Mouse (Mus musculus): ENCODE results near the gene Fbxl13. TPM values are rescaled to one million over a fixed set of nuclear protein-coding genes. Genes with fewer than 3 reads are reported as not detected.

The Fbxl13 gene
- total and polyA plus RNA-seq, 3 experiments = 0.14 to 0.30 (median 0.19) TPM

DNA sequence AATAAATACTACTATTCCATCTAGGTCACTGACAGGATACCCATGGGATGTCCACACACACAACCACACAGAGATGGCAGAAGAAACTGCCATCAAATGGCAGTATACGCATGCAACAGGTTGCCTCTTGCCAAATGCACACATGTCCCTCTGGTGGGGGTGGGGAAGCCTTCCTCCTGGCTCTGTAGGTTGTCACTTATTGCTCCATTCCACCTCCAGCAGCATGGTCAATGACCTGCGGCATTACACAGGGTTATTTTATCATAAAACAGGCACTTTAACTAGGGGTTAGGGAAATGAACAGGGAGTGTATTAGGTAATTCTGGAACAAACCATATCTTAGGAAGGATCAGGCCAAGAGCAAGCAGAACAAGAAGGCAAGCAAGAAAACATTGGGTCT is 23.9 kb upstream of the Fbxl13 start:
- no peak for DNase-seq (ENCODE audit: extremely low read depth)
- dilution Hi-C loops (cut with MboI; ENCODE audit: extremely low pct_ligation_motif_present, extremely low pct_unique_long_range_greater_than_20kb, low sequenced_read_pairs) (no loop called here), in situ Hi-C loops (cut with MboI; ENCODE audit: low pct_ligation_motif_present, low pct_unique_long_range_greater_than_20kb, low sequenced_read_pairs) (no loop called here)
- H3K79me2 ChIP-seq (replicated peaks; ENCODE audit: control insufficient read depth, extremely low read depth, insufficient read depth, poor library complexity, severe bottlenecking) = no peaks in the 10 kb centered on the region
- H3K36me3 ChIP-seq (replicated peaks in 1 of 2; ENCODE audit: control insufficient read depth in 1 of 2, insufficient read depth in 1 of 2, low read length in 1 of 2) = peaks cover 0 to 4% of the 10 kb centered on the region in 2 experiments
- no peak overlapping the region for H3K27ac ChIP-seq (ENCODE audit: insufficient read depth, low read depth)
- H3K9ac ChIP-seq (ENCODE audit: insufficient read depth, low read depth) = no peak overlapping the region
- no peak overlapping the region for H3K4me2 ChIP-seq (ENCODE audit: insufficient read depth, low read depth, poor library complexity, severe bottlenecking)
- no peak overlapping the region for H3K4me3 ChIP-seq (replicated peaks in 1 of 3; ENCODE audit: low read depth in 2 of 3, low read length in 2 of 3, poor library complexity in 1 of 3)
- no peak for TF ChIP-seq ZMIZ1 (IDR thresholded peaks at IDR 0.05; ENCODE audit: low read depth, low read length)
- no peak for TF ChIP-seq CTCF (conservative IDR thresholded peaks at IDR 0.05 in 1 of 2, IDR thresholded peaks at IDR 0.05 in 1 of 2; ENCODE audit: low read depth in 2 of 2, low read length in 2 of 2)
- no peak for TF ChIP-seq NELFE (IDR thresholded peaks at IDR 0.05; ENCODE audit: low read depth, low read length)
- TF ChIP-seq SMC3 (IDR thresholded peaks at IDR 0.05; ENCODE audit: low read depth, low read length) = no peak
- no peak for TF ChIP-seq KAT2A (IDR thresholded peaks at IDR 0.05; ENCODE audit: insufficient replicate concordance, low read length)
- TF ChIP-seq GABPA (IDR thresholded peaks at IDR 0.05; ENCODE audit: insufficient replicate concordance, low read depth, low read length) = no peak
- TF ChIP-seq EP300 (IDR thresholded peaks at IDR 0.05; ENCODE audit: low read length) = no peak
- TF ChIP-seq RCOR1 (conservative IDR thresholded peaks at IDR 0.05; ENCODE audit: low read depth, low read length) = no peak
- no peak for TF ChIP-seq IRF4 (IDR thresholded peaks at IDR 0.05; ENCODE audit: low read depth, low read length)
- TF ChIP-seq TCF12 (IDR thresholded peaks at IDR 0.05; ENCODE audit: low read depth, low read length) = no peak
- no peak for TF ChIP-seq POLR2A (IDR thresholded peaks at IDR 0.05; ENCODE audit: low read depth, low read length)
- TF ChIP-seq MAFK (IDR thresholded peaks at IDR 0.05; ENCODE audit: insufficient replicate concordance, low read length) = no peak
- TF ChIP-seq ZC3H11A (IDR thresholded peaks at IDR 0.05; ENCODE audit: low read depth, low read length) = no peak
- TF ChIP-seq ZKSCAN1 (IDR thresholded peaks at IDR 0.05; ENCODE audit: borderline replicate concordance, low read depth, low read length) = no peak
- TF ChIP-seq CHD1 (IDR thresholded peaks at IDR 0.05; ENCODE audit: low read depth, low read length) = no peak
- no peaks in the 10 kb centered on the region for H3K9me3 ChIP-seq (replicated peaks; ENCODE audit: low read length)
- no peaks in the 10 kb centered on the region for H3K27me3 ChIP-seq (replicated peaks)
- H3K4me1 ChIP-seq (ENCODE audit: control insufficient read depth in 1 of 2, insufficient read depth in 2 of 2) = no peaks in the 10 kb centered on the region

DNA sequence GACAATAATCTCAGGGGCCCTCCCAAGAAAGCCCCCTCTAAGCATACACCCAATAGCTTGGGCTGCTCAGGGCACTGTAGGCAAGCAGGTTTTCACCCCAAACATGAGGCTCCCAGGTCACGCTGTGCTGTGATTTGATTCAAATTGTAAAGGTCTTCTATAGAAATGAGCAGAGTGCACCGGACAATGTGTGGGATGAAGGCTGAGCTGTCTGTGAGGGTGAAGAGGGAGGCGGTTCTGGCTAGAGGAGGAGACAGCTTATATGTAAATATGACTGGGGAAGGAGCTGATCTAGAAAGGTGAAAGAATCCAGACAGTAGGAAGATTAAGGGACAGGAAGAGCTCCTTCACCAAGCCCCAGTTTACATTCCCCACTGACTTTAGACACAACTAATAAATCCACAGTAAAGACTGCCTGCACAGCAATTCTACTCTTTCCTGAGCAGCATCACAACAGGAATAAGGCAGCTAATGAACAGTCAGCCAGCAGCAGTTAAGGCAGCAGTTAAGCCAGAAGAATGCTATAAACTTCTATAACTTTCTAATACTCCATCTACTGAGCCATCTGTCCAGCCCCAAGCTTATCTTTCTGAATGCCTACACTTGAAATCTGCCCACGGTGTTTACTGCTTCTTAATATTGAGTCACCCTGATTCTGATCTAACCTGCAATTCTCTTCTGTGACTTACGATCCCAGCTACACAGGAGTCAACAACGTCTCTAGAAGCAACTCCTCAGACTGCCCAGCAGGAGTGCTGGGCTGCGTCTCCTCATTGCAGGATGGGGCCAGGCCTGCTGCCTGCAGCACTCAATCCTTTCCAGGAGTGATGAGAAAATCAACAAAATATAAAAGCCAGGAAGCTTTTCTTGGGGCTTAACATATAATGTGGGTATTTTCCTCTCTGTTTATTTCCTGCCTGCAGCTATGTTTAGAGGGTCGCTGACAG is 22.0 kb upstream of the Fbxl13 start:
- H3K27ac ChIP-seq (ENCODE audit: insufficient read depth, low read depth) = no peak overlapping the region
- dilution Hi-C loops (cut with MboI; ENCODE audit: extremely low pct_ligation_motif_present, extremely low pct_unique_long_range_greater_than_20kb, low sequenced_read_pairs) = no loop called here
- no peak overlapping the region for H3K4me2 ChIP-seq (ENCODE audit: insufficient read depth, low read depth, poor library complexity, severe bottlenecking)
- no peak overlapping the region for H3K4me3 ChIP-seq (replicated peaks in 1 of 3; ENCODE audit: low read depth in 2 of 3, low read length in 2 of 3, poor library complexity in 1 of 3)
- H3K79me2 ChIP-seq (replicated peaks; ENCODE audit: control insufficient read depth, extremely low read depth, insufficient read depth, poor library complexity, severe bottlenecking) = no peaks in the 10 kb centered on the region
- H3K9me3 ChIP-seq (replicated peaks; ENCODE audit: low read length) = no peaks in the 10 kb centered on the region
- TF ChIP-seq MEF2A (IDR thresholded peaks at IDR 0.05; ENCODE audit: borderline replicate concordance, low read depth, low read length) (no peak), PAX5 (IDR thresholded peaks at IDR 0.05; ENCODE audit: low read length) (no peak), MYC (IDR thresholded peaks at IDR 0.05; ENCODE audit: low read depth, low read length) (no peak), POLR2A (IDR thresholded peaks at IDR 0.05; ENCODE audit: low read depth, low read length) (no peak), IRF4 (IDR thresholded peaks at IDR 0.05; ENCODE audit: low read depth, low read length) (no peak), MAX (IDR thresholded peaks at IDR 0.05; ENCODE audit: low read length) (no peak), ZKSCAN1 (IDR thresholded peaks at IDR 0.05; ENCODE audit: borderline replicate concordance, low read depth, low read length) (no peak), MAZ (IDR thresholded peaks at IDR 0.05; ENCODE audit: low read depth, low read length) (no peak), UBTF (IDR thresholded peaks at IDR 0.05; ENCODE audit: low read depth, low read length) (no peak)
- H3K9ac ChIP-seq (ENCODE audit: insufficient read depth, low read depth) = no peak overlapping the region
- H3K4me1 ChIP-seq (ENCODE audit: control insufficient read depth in 1 of 2, insufficient read depth in 2 of 2) = no peaks in the 10 kb centered on the region
- no peaks in the 10 kb centered on the region for H3K27me3 ChIP-seq (replicated peaks)
- DNase-seq (ENCODE audit: extremely low read depth) = no peak
- in situ Hi-C loops (cut with MboI; ENCODE audit: low pct_ligation_motif_present, low pct_unique_long_range_greater_than_20kb, low sequenced_read_pairs) = no loop called here
- H3K36me3 ChIP-seq (replicated peaks in 1 of 2; ENCODE audit: control insufficient read depth in 1 of 2, insufficient read depth in 1 of 2, low read length in 1 of 2) = peaks cover 3 to 18% of the 10 kb centered on the region in 2 experiments

Measured in CH12.LX (cell line).